Mouse (Mus musculus): ENCODE data around the gene Pla1a. TPM values are rescaled to one million over a fixed set of nuclear protein-coding genes. Genes with fewer than 3 reads are reported as not detected.

The Pla1a gene
- polyA plus RNA-seq, 1 experiment from 2014 or later: 1.4 TPM

DNA sequence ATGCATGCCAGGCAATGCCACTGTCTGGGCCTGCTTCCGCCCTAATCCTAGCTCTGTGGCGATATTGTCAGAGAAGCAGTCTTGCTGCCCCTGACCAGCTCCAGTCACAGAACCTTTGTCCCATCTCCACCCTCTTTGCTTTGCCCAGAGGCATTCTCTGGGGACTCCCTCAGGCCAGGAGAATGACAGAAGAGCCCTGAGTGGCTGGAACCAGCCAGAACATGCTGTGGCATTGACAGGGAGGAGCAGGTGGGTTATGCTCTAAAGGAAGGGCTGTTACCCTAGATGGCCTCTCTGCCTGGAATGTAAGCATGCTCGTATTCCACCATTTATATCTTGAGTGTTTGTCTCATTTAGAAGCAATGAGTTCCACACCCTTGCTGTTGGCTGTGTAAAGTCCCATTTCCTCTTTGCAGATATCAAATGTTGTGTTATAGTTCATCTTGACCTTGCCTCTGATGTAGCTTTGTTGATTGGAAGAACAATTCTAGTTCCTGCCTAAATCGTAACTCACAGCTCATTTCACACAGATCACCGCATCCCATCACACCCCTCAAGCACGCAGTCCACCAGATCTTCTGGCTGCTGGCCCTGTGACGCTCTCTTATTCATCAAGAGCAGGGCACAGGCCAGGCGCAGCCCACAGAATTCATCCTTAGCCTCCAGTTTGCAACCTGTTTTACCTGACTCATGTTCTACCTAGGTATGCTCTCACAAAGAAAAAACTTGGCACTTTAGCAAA, 62.1 kb downstream of the Pla1a start:
- Histone ChIP-seq H3K36me3 (no peaks in the 10 kb centered on the region), H3K9ac (replicated peaks) (no peak overlapping the region), H3K4me1 (no peaks in the 10 kb centered on the region), H3K4me3 (replicated peaks) (no peak overlapping the region), H3K27ac (replicated peaks) (no peak overlapping the region), H3K4me2 (no peak overlapping the region), H3K9me3 (replicated peaks) (no peaks in the 10 kb centered on the region), H3K27me3 (replicated peaks) (no peaks in the 10 kb centered on the region)
- ATAC-seq (ENCODE audit: low FRiP score): no peak
- WGBS: 75% methylated on average over 8 of the region's 8 CpGs

DNA sequence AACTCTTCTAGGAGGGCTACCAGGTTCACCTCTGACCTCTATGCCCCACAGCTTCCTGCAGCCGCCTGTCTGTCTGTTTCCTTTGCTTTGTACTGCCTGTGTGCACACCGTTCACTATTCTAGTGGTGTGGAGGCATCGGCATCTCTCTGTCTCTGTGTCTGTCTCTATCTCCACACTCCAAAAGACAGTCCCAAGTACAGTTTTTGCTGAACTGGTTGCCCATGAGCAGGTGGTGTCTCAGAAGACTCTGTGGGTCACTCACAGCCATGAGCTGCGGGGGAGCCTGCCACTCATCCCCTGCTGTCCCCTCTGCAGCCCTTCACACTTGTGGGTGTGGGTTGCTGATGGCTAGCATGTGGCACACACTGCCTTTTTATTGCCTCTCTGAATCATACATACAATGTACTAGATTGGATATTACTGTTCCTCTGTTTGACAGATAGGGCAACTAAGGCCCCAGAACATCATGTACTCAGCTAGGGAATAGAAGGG, 62.9 kb downstream of the Pla1a start:
- Histone ChIP-seq H3K36me3 (no peaks in the 10 kb centered on the region), H3K9me3 (replicated peaks) (no peaks in the 10 kb centered on the region), H3K27ac (replicated peaks) (no peak overlapping the region), H3K9ac (replicated peaks) (no peak overlapping the region), H3K4me2 (no peak overlapping the region), H3K4me3 (replicated peaks) (no peak overlapping the region), H3K27me3 (replicated peaks) (no peaks in the 10 kb centered on the region), H3K4me1 (no peaks in the 10 kb centered on the region)
- ATAC-seq (ENCODE audit: low FRiP score): no peak
- 87% methylated on average over 4 of the region's 4 CpGs for WGBS

DNA sequence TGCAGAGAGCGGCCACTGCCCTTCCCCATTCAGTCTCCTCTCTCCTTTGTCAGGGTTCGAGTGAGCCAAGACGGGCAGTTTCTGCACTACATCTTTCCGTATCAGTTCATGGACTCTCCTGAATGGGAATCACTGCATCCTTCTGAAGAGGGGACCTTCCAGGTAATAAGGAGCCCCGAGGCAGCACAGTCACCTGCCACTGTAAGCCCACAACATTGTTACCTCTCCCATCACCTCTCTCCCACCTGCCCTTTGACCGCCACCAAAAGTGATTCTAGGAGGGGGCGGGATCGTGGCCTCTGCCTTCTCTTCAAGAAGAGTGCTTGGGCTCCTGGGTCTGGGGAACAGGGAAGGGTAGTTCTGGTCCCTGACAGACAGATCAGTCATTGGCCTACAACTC, 63.5 kb downstream of the Pla1a start:
- Histone ChIP-seq H3K36me3 (no peaks in the 10 kb centered on the region), H3K4me1 (no peaks in the 10 kb centered on the region), H3K4me2 (no peak overlapping the region), H3K9ac (replicated peaks) (no peak overlapping the region), H3K27ac (replicated peaks) (no peak overlapping the region), H3K4me3 (replicated peaks) (no peak overlapping the region), H3K9me3 (replicated peaks) (no peaks in the 10 kb centered on the region), H3K27me3 (replicated peaks) (no peaks in the 10 kb centered on the region)
- ATAC-seq (ENCODE audit: low FRiP score): no peak
- 93% methylated on average over 8 of the region's 8 CpGs for WGBS

DNA sequence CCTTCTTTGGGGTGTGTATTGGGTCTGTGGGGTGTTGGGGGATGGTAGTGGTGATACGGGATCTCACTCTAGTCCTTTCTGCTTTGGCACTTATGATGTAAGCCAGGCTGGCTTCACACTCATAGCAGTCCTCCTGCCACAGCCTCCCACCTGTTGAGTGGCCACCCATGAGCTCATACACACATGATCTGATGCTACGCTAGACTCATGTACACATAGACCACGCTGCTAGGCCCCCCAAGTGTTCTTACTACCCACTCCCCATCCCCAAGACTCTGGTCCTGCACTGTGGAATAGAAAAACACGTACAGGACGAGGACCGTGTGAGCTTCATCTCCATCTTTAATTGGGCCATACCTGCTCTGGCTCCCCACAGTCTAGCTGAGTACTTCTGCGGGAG, 63.9 kb downstream of the Pla1a start:
- Histone ChIP-seq H3K9ac (replicated peaks) (no peak overlapping the region), H3K27ac (replicated peaks) (no peak overlapping the region), H3K9me3 (replicated peaks) (no peaks in the 10 kb centered on the region), H3K4me2 (no peak overlapping the region), H3K4me3 (replicated peaks) (no peak overlapping the region), H3K27me3 (replicated peaks) (no peaks in the 10 kb centered on the region), H3K4me1 (no peaks in the 10 kb centered on the region), H3K36me3 (no peaks in the 10 kb centered on the region)
- 85% methylated on average over 7 of the region's 7 CpGs for WGBS
- peak; percentile 24; the same call in 1 of the 2 replicates for ATAC-seq (ENCODE audit: low FRiP score)

DNA sequence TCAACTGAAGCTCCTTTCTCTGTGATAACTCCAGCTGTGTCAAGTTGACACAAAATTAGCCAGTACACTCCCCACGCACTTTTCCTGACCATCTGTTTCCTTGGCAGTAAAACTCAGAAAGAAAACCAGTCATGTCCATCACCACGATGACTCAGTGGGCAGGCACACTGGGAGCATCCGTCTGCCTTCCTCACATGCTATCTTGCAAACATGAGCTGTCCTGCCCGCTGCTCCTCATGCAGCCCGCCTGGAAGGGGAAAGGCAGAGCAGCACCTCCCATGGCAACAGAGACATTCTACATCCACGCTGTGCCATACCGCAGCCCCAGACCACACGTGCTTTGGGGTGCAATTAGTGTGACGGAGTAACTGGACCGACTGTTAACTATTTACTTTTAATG, 64.6 kb downstream of the Pla1a start:
- no peak overlapping the region for H3K9ac ChIP-seq (replicated peaks)
- no peaks in the 10 kb centered on the region for H3K36me3 ChIP-seq
- no peaks in the 10 kb centered on the region for H3K9me3 ChIP-seq (replicated peaks)
- H3K4me3 ChIP-seq (replicated peaks): no peak overlapping the region
- H3K27me3 ChIP-seq (replicated peaks): no peaks in the 10 kb centered on the region
- H3K27ac ChIP-seq (replicated peaks): no peak overlapping the region
- no peak overlapping the region for H3K4me2 ChIP-seq
- no peaks in the 10 kb centered on the region for H3K4me1 ChIP-seq
- no peak for ATAC-seq (ENCODE audit: low FRiP score)
- 51% methylated on average over 10 of the region's 10 CpGs for WGBS

DNA sequence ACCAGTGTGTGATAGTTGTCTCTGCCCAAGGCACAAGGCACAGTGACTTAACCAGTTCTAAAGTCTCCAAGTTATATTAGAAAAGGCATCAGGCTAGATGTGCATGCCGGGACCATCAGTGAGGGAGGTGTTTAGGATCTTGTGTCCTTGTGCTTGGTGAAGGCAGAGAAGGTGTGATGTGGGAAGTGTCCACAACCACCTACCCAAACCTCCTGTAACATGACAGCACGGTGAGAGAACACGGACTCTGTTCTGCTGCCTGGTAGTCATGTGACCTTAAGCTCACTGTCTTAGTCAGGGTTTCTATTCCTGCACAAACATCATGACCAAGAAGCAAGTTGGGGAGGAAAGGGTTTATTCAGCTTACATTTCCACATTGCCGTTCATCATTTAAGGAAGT, 66.7 kb downstream of the Pla1a start:
- Histone ChIP-seq H3K4me2 (no peak overlapping the region), H3K27ac (replicated peaks) (no peak overlapping the region), H3K4me1 (no peaks in the 10 kb centered on the region), H3K36me3 (no peaks in the 10 kb centered on the region), H3K4me3 (replicated peaks) (no peak overlapping the region), H3K9me3 (replicated peaks) (no peaks in the 10 kb centered on the region), H3K9ac (replicated peaks) (no peak overlapping the region), H3K27me3 (replicated peaks) (no peaks in the 10 kb centered on the region)
- WGBS: 90% methylated on average over 4 of the region's 4 CpGs
- ATAC-seq (ENCODE audit: low FRiP score): no peak

DNA sequence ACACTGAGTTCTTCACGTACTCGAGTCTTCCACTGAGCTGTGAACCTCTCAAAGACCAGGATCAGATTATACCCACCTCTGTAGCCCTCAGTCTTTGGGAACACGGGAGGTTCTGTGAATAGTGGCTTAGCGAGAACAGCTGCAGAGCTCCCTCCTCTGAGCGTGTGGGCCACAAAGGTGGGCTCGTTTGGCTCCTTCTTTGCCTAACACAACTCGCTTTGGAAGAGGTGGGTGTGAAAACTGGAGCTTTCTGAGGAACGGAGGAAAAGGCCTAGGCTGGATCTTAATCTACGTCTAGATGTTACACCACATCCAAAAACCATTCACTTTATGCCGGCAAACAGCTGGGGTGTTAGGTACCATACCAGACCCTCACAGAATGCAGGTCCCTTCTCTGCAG, 67.6 kb downstream of the Pla1a start:
- Histone ChIP-seq H3K4me2 (no peak overlapping the region), H3K9ac (replicated peaks) (no peak overlapping the region), H3K27me3 (replicated peaks) (no peaks in the 10 kb centered on the region), H3K4me1 (no peaks in the 10 kb centered on the region), H3K27ac (replicated peaks) (no peak overlapping the region), H3K36me3 (no peaks in the 10 kb centered on the region), H3K4me3 (replicated peaks) (no peak overlapping the region), H3K9me3 (replicated peaks) (no peaks in the 10 kb centered on the region)
- ATAC-seq (ENCODE audit: low FRiP score): no peak
- WGBS: 87% methylated on average over 10 of the region's 10 CpGs

DNA sequence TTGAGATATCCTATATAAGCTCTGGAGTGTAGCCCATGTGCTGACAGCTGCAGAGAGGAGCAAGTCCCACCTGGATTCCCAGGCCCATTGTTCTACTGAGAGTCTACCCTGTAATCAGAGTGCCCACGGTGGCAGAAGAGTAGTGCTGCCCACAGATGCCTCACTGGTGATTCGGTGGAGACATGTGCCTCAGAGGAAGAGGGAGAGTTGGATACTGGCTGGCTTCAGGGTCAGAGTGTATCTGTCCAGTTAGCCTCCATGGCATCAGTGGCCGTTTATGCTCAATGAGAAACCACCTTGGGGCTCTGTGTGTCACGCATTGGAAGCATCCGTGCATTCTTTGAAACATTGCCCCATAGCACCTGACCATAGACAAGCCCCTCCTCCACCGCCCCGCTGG, 69.3 kb downstream of the Pla1a start:
- no peak overlapping the region for H3K9ac ChIP-seq (replicated peaks)
- H3K4me3 ChIP-seq (replicated peaks): no peak overlapping the region
- H3K9me3 ChIP-seq (replicated peaks): no peaks in the 10 kb centered on the region
- no peak overlapping the region for H3K27ac ChIP-seq (replicated peaks)
- no peak overlapping the region for H3K4me2 ChIP-seq
- 88% methylated on average over 7 of the region's 7 CpGs for WGBS
- no peaks in the 10 kb centered on the region for H3K27me3 ChIP-seq (replicated peaks)
- no peaks in the 10 kb centered on the region for H3K36me3 ChIP-seq
- no peaks in the 10 kb centered on the region for H3K4me1 ChIP-seq
- ATAC-seq (ENCODE audit: low FRiP score): no peak

DNA sequence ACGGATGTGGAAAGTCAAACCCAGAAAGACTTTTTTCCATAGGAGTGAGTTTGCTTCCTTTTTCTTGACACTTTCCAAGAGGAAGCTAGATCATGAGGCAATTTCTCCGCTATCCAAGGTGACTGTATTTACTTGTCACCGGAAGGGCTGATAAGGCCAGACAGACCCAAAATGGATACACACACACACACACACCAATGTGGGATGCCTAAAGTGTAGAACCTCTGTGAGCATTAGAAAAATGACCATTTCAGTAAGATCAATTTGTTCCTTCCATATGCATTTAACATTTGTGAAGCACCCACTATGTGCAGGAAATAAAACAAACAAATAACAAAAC, 69.7 kb downstream of the Pla1a start:
- no peak overlapping the region for H3K9ac ChIP-seq (replicated peaks)
- no peaks in the 10 kb centered on the region for H3K4me1 ChIP-seq
- no peaks in the 10 kb centered on the region for H3K36me3 ChIP-seq
- H3K9me3 ChIP-seq (replicated peaks): no peaks in the 10 kb centered on the region
- no peak for ATAC-seq (ENCODE audit: low FRiP score)
- H3K27ac ChIP-seq (replicated peaks): no peak overlapping the region
- no peaks in the 10 kb centered on the region for H3K27me3 ChIP-seq (replicated peaks)
- 88% methylated on average over 3 of the region's 3 CpGs for WGBS
- H3K4me2 ChIP-seq: no peak overlapping the region
- no peak overlapping the region for H3K4me3 ChIP-seq (replicated peaks)

DNA sequence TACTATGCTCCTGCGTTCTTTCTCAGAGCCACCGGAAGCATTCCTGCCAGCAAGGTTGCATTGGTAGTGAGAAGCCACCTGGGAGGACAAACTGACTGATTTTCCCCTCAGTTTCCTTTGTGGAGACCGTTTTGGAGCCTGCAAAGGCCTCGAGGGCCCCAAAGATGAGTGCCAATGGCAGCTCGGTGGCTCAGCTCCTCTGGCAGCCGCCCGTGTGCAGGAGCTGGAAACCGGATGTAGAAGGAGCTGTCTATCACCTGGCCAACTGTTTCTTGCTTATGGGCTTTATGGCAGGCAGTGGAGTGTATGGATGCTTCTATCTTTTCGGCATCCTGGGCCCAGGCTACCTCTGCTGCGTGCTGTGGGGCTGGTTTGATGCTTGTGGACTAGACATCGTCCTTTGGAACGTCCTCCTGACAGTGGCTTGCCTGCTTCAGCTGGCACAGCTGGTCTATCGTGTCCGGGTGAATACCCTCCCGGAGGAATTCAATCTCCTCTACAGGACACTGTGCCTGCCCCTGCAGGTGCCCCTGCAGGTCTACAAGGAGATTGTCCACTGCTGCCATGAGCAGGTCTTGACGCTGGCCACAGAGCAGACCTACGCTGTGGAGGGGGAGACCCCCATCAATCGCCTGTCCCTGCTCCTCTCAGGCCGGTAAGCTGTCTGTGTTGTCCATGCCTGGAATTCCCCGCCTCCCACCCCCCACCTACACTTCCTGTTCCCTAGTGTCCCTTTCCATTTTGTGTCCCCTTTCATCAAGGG, 70.3 kb downstream of the Pla1a start:
- WGBS: 79% methylated on average over 20 of the region's 20 CpGs
- no peak overlapping the region for H3K27ac ChIP-seq (replicated peaks)

DNA sequence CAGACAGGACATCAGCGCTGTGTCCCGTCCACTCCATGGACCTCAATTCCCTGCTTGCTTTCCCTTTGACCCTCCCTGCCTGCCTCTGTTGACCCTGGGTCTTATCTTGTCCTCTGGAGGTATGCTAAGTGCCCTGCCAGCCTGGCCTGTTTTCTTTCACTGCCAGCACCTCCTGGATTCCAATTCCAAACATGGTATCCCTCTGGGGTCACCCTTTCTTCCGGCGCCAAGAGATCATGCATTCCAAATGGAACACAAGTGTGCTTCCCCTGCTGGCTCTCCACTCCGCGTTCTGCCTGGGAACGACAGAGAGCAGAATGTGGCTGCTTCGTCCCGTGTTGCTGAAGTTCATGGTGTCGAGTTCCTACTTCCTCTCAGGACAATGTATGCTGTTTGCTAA, 71.0 kb downstream of the Pla1a start, which contains the start of gene Popdc2:
Gene Popdc2 (plus strand): TSS at position 277 of the 400 bp plus-strand sequence.
- no peak within 1 kb of the TSS for H3K9ac ChIP-seq (replicated peaks)
- H3K4me2 ChIP-seq: no peak within 1 kb of the TSS
- H3K9me3 ChIP-seq (replicated peaks): no peaks in the 10 kb centered on the region
- no peak for ATAC-seq (ENCODE audit: low FRiP score)
- H3K4me3 ChIP-seq (replicated peaks): no peak within 1 kb of the TSS
- no peaks in the 10 kb centered on the region for H3K27me3 ChIP-seq (replicated peaks)
- H3K36me3 ChIP-seq: no peaks in the 10 kb centered on the region
- H3K27ac ChIP-seq (replicated peaks): no peak within 1 kb of the TSS
- 76% methylated on average over 10 of the region's 10 CpGs for WGBS
- no peaks in the 10 kb centered on the region for H3K4me1 ChIP-seq

More for the DNA sequence above, 70.3 kb downstream of the Pla1a start:
- H3K9me3 ChIP-seq (replicated peaks): no peaks in the 10 kb centered on the region
- H3K4me1 ChIP-seq: no peaks in the 10 kb centered on the region
- no peak for ATAC-seq (ENCODE audit: low FRiP score)
- no peaks in the 10 kb centered on the region for H3K36me3 ChIP-seq
- no peak overlapping the region for H3K9ac ChIP-seq (replicated peaks)
- no peaks in the 10 kb centered on the region for H3K27me3 ChIP-seq (replicated peaks)
- no peak overlapping the region for H3K4me3 ChIP-seq (replicated peaks)
- no peak overlapping the region for H3K4me2 ChIP-seq

DNA sequence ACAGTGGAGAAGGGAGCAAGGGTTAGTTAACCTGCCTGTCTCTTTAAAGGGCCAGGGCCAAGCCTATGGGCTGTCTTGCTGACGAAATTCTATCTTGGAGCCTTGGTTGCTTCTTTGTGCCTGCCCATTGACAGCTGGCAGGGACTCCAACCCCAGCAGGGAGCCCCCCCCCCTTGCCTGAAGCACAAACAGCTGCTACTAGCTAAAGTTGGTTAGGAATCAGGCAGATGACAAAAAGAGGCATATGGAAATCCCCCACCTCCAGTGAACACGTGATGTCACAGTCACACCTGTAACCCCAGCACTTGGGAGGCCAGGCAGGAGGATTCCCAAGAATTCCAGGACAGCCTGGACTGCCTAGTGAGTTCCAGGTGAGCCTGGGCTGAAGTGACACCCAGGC, 72.6 kb downstream of the Pla1a start:
- ATAC-seq (ENCODE audit: low FRiP score): no peak
- no peaks in the 10 kb centered on the region for H3K9me3 ChIP-seq (replicated peaks)
- H3K36me3 ChIP-seq: peaks cover 2% of the 10 kb centered on the region; the same call in 1 of the 2 replicates
- H3K9ac ChIP-seq (replicated peaks): no peak overlapping the region
- no peaks in the 10 kb centered on the region for H3K27me3 ChIP-seq (replicated peaks)
- no peak overlapping the region for H3K4me2 ChIP-seq
- no peak overlapping the region for H3K27ac ChIP-seq (replicated peaks)
- 23% methylated on average over 2 of the region's 2 CpGs for WGBS
- no peak overlapping the region for H3K4me3 ChIP-seq (replicated peaks)
- no peaks in the 10 kb centered on the region for H3K4me1 ChIP-seq

Data from neural tube, embryonic 15.5 days (tissue).